Mouse (Mus musculus): Measurements from ENCODE around the gene Wdr66. TPM values are rescaled to one million over a fixed set of nuclear protein-coding genes. Genes with fewer than 3 reads are reported as not detected.
"Not testable (repeated sequence)": the region's sequence is repeated elsewhere in the genome, so short reads cannot be mapped to it uniquely, and the experiment has no call there.

Gene Wdr66
- 0.06 and 0.21 TPM in 2 replicates for polyA plus RNA-seq (2015; fragmentation: Nextera tagmentation; extraction: Ambion mirVana)

DNA sequence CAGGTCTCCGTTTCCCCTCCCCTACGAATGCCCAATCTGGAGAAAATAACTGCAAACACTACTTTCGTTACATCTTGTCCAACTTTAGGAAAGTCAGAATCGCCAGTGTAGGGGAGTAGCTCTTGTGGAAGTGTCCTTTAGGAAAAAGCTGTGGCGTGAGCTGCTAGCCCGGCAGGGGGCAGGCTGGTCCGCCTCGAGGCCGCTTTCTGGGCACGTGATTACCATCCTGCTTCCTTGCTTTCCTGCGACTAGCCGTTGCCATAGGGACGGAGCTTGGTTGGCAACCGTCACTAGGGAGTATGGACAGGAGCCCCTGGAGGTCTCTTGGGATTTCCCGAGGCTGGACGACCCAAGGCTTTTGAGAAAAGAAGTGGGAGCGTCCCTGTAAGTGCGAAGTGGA lies at the start of gene Wdr66:
Wdr66 (plus strand) TSS at position 269 of the 400 bp plus-strand sequence.
- ATAC-seq (peak; percentile 64), DNase-seq (peak; percentile 81)
- H3K4me1 ChIP-seq (ENCODE audit: insufficient read depth) = no peaks in the 10 kb centered on the region
- no peaks in the 10 kb centered on the region for H3K9me3 ChIP-seq (ENCODE audit: low read length)
- H3K4me3 ChIP-seq (ENCODE audit: low read depth, low read length) = no peak within 1 kb of the TSS
- no peak within 1 kb of the TSS for H3K27ac ChIP-seq (ENCODE audit: low read depth)
- H3K9ac ChIP-seq (replicated peaks) = no peak within 1 kb of the TSS
- no peak for TF ChIP-seq EP300 (IDR thresholded peaks at IDR 0.05; ENCODE audit: low read depth)
- peak; percentile 84 for TF ChIP-seq CTCF (IDR thresholded peaks at IDR 0.05; ENCODE audit: low read depth)
- peaks cover 9% of the 10 kb centered on the region for H3K36me3 ChIP-seq (replicated peaks; ENCODE audit: insufficient read depth, low read length)
- H3K27me3 ChIP-seq (ENCODE audit: insufficient read depth, low read length) = no peaks in the 10 kb centered on the region
- 6% methylated on average over 18 of the region's 18 CpGs for WGBS (ENCODE audit: insufficient replicate concordance)
- H3K4me2 ChIP-seq (ENCODE audit: low read depth, low read length) = 0 out of 2 replicates have a peak within 1 kb of the TSS, but pooled peaks have one; percentile 15

DNA sequence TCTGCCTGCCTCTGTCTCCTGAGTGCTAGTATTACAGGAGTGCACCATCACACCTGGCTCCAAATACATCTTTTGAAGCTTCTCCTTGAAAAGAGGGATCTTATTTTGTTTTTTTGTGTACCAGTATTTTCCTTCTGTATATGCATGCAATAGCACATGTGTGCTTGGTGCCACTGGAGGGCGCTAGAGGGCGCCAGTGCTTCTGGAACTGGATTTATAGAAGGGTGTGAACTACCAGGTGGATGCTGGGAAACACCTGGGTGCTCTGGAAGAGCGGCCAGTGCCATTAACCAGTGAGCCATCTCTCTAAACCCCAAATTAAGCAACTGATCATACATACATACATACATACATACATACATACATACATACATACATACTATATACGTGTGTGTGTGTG lies 49.1 kb upstream of the Wdr66 start:
- not testable (repeated sequence) for H3K36me3 ChIP-seq (replicated peaks; ENCODE audit: insufficient read depth, low read length); H3K27me3 ChIP-seq (ENCODE audit: insufficient read depth, low read length); H3K4me2 ChIP-seq (ENCODE audit: low read depth, low read length); H3K9ac ChIP-seq (replicated peaks); H3K4me3 ChIP-seq (ENCODE audit: low read depth, low read length); DNase-seq; H3K9me3 ChIP-seq (ENCODE audit: low read length); ATAC-seq
- 47% methylated on average over 4 of the region's 4 CpGs for WGBS (ENCODE audit: insufficient replicate concordance)
- Histone ChIP-seq H3K27ac (ENCODE audit: low read depth) (peak overlapping the region; percentile 90), H3K4me1 (ENCODE audit: insufficient read depth) (peaks cover 21% of the 10 kb centered on the region)
- TF ChIP-seq CTCF (IDR thresholded peaks at IDR 0.05; ENCODE audit: low read depth) = peak; percentile 50; the same call in 1 of the 2 replicates

DNA sequence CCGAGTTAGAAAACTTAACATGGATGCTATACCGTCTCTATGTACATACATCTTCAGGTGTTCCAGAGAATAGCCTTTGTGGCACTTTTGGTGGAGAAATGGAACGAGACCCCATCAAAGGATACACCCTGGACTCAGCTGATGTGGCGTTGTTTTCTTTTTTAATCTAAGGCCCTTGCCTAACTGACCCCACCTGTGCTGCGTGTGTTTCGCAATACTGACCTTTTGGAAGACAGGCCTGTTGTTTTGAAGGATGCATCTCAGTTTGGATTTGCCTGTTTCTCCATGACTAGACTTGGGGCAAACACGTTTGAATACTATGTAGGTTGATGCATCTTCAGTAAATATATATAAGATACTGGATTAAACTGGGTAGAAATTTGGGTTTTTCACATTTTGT lies 48.3 kb upstream of the Wdr66 start:
- not testable (repeated sequence) for H3K36me3 ChIP-seq (replicated peaks; ENCODE audit: insufficient read depth, low read length); H3K4me2 ChIP-seq (ENCODE audit: low read depth, low read length); H3K9me3 ChIP-seq (ENCODE audit: low read length); H3K9ac ChIP-seq (replicated peaks); H3K4me3 ChIP-seq (ENCODE audit: low read depth, low read length); H3K27me3 ChIP-seq (ENCODE audit: insufficient read depth, low read length)
- ATAC-seq (peak; percentile 19; the same call in 1 of the 2 replicates), DNase-seq (peak; percentile 27)
- 69% methylated on average over 7 of the region's 7 CpGs for WGBS (ENCODE audit: insufficient replicate concordance)
- 0 out of 2 replicates have a peak, but pooled peaks have one; percentile 24 for TF ChIP-seq EP300 (IDR thresholded peaks at IDR 0.05; ENCODE audit: low read depth)
- Histone ChIP-seq H3K27ac (ENCODE audit: low read depth) (peak overlapping the region; percentile 90), H3K4me1 (ENCODE audit: insufficient read depth) (peaks cover 17% of the 10 kb centered on the region)

DNA sequence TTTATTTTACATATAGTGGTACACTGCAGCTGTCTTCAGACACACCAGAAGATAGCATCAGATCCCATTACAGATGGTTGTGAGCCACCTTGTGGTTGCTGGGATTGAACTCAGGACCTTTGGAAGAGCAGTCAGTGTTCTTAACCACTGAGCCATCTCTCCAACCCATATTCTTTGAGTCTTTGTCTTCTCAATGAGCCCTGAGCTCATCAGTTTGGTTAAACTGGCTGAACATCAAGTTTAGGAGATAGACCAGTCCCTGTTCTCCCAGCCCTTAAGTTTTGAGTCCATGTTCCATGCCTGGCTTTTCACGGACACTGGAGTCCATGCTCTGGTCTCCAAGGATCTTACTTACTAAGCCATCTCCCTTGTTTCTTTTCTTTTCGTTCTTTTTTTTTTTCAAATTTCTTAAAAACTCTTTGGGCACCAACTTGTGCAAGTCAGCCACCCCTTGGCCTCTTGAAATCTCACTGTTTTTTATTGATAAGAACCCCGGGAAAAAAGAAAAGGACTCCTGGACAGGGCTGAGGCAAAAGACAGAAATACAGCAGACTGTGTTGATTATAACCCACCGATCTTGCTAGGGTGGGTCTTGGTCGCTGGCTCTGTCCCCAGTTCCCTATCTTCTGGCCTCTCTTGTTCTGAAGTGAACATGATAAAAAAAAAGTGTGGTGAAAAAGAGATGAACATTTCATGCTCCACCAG lies 29.4 kb upstream of the Wdr66 start:
- Histone ChIP-seq H3K4me1 (ENCODE audit: insufficient read depth) (peaks cover 20% of the 10 kb centered on the region), H3K4me2 (ENCODE audit: low read depth, low read length) (peak overlapping the region; percentile 44; the same call in 1 of the 2 replicates), H3K27ac (ENCODE audit: low read depth) (peak overlapping the region; percentile 94)
- H3K9me3 ChIP-seq (ENCODE audit: low read length); H3K27me3 ChIP-seq (ENCODE audit: insufficient read depth, low read length); H3K36me3 ChIP-seq (replicated peaks; ENCODE audit: insufficient read depth, low read length); H3K9ac ChIP-seq (replicated peaks); H3K4me3 ChIP-seq (ENCODE audit: low read depth, low read length): not testable (repeated sequence)
- 50% methylated on average over 3 of the region's 5 CpGs for WGBS (ENCODE audit: insufficient replicate concordance)
- DNase-seq (peak; percentile 10), ATAC-seq (peak; percentile 72)

- Histone ChIP-seq H3K27ac (ENCODE audit: low read depth) (peak overlapping the region; percentile 94), H3K9me3 (ENCODE audit: low read length) (no peaks in the 10 kb centered on the region), H3K4me2 (ENCODE audit: low read depth, low read length) (peak overlapping the region; percentile 44; the same call in 1 of the 2 replicates), H3K4me1 (ENCODE audit: insufficient read depth) (peaks cover 23% of the 10 kb centered on the region), H3K9ac (replicated peaks) (no peak overlapping the region; the same call in 1 of the 2 replicates), H3K4me3 (ENCODE audit: low read depth, low read length) (no peak overlapping the region), H3K36me3 (replicated peaks; ENCODE audit: insufficient read depth, low read length) (no peaks in the 10 kb centered on the region), H3K27me3 (ENCODE audit: insufficient read depth, low read length) (no peaks in the 10 kb centered on the region)
- TF ChIP-seq CTCF (IDR thresholded peaks at IDR 0.05; ENCODE audit: low read depth) (no peak), EP300 (IDR thresholded peaks at IDR 0.05; ENCODE audit: low read depth) (peak; percentile 94)
- peak; percentile 73 for DNase-seq
- ATAC-seq = peak; percentile 87
- 24% methylated on average over 4 of the region's 4 CpGs for WGBS (ENCODE audit: insufficient replicate concordance)
Observed at GRCm38 (mm10) chr5:123223051-123223410, 28.9 kb upstream of the Wdr66 start.

GRCm38 (mm10) chr5:123223861-123224260 lies 28.0 kb upstream of the Wdr66 start:
- ATAC-seq; H3K36me3 ChIP-seq (replicated peaks; ENCODE audit: insufficient read depth, low read length); H3K9me3 ChIP-seq (ENCODE audit: low read length); H3K9ac ChIP-seq (replicated peaks); H3K27me3 ChIP-seq (ENCODE audit: insufficient read depth, low read length); H3K4me3 ChIP-seq (ENCODE audit: low read depth, low read length); H3K4me2 ChIP-seq (ENCODE audit: low read depth, low read length): not testable (repeated sequence)
- peak; percentile 53 for TF ChIP-seq CTCF (IDR thresholded peaks at IDR 0.05; ENCODE audit: low read depth)
- peaks cover 25% of the 10 kb centered on the region for H3K4me1 ChIP-seq (ENCODE audit: insufficient read depth)
- WGBS (ENCODE audit: insufficient replicate concordance) = 77% methylated on average over 5 of the region's 6 CpGs
- DNase-seq = peak; percentile 13
- peak overlapping the region; percentile 94 for H3K27ac ChIP-seq (ENCODE audit: low read depth)
